Mouse (Mus musculus): ENCODE results near the gene Tph2. TPM values are rescaled to one million over a fixed set of nuclear protein-coding genes. Genes with fewer than 3 reads are reported as not detected.

Gene Tph2
- polyA plus RNA-seq, 1 experiment from 2014 or later: 0.07 TPM

Other genes starting within 250 kb of the Tph2 start
- gene Tbc1d15, start 66.4 kb upstream of the Tph2 start, polyA plus RNA-seq (2015; fragmentation: Nextera tagmentation; extraction: Ambion mirVana): 65.3 and 66.1 TPM in 2 replicates
- 12.3 and 21.5 TPM in 2 replicates for gene Rab21, start 130.6 kb upstream of the Tph2 start, polyA plus RNA-seq (2015; fragmentation: Nextera tagmentation; extraction: Ambion mirVana)
- 46.8 and 53.6 TPM in 2 replicates for gene Tmem19, start 177.5 kb upstream of the Tph2 start, polyA plus RNA-seq (2015; fragmentation: Nextera tagmentation; extraction: Ambion mirVana)
- 22.8 and 26.4 TPM in 2 replicates for gene Thap2, start 199.4 kb upstream of the Tph2 start, polyA plus RNA-seq (2015; fragmentation: Nextera tagmentation; extraction: Ambion mirVana)
- gene Zfc3h1, start 199.9 kb upstream of the Tph2 start, polyA plus RNA-seq (2015; fragmentation: Nextera tagmentation; extraction: Ambion mirVana): 15.4 and 21.7 TPM in 2 replicates